Mouse (Mus musculus) thymus, postnatal 14 days (tissue): ENCODE results near the gene Olfr1440.

ENCODE experiments used
- DNase-seq: peaks from one replicate; pipeline ENCODE4 v3.0.0; 2021

Olfr1440 gene

GRCm38 (mm10) chr19:12386979-12387378 is at the start of gene Olfr1440:
Olfr1440 (plus strand) TSS chr19:12387279.
- DNase-seq: no peak

GRCm38 (mm10) chr19:12373004-12373403 is 14.1 kb upstream of the Olfr1440 start:
- no peak for DNase-seq

DNA sequence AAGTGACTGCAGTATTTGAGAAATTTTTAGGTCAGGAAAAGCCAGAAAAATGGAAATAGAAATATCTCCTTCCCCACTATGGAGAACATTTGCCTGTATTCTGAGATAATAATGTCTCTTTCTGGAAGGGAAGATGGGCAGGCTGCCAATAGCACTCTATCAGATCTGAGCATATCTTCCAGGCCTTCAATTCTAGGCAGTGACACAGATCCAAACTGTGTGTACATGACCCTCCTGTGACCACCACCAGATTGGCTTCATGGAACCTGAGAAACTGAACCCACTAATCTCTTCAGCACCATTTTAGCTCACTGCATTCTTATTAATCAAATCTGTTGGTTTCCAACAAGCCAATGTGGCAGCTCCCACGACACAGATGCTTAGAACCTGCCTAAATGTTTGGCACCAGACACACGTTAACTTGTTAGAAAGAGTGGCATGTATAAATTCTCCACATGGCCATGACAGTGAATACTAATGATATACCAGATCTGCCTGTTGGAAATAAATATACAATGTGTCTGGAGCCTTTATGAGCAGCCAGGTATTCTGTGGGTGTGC is 12.5 kb upstream of the Olfr1440 start:
- DNase-seq: no peak

- DNase-seq: no peak
Measured at GRCm38 (mm10) chr19:12413737-12414136, 26.7 kb downstream of the Olfr1440 start.

DNA sequence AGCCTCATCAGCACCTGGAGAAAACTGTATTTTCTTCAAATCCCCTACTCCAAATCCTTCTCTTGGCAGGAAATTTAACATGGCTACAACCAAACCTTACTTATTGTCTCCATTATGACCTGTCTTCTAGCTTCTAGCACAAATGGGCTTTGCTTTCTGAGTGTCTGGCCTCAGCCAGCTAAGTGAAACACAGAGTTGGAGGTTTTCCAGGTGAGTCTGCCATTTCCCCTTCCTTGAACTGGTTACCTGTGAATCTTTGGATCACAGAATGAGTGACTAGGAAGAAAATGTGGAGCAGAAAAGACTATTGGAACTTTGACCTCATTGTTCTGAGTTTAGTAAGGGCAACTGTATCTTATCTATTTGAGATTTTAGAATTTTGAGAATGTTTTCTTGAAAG is 30.3 kb downstream of the Olfr1440 start, which contains the start of gene Olfr1441:
Olfr1441 (plus strand) TSS at position 73 of the 400 bp plus-strand sequence.
- no peak for DNase-seq

- no peak for DNase-seq
Measured at GRCm38 (mm10) chr19:12418312-12418711, 31.2 kb downstream of the Olfr1440 start.

DNA sequence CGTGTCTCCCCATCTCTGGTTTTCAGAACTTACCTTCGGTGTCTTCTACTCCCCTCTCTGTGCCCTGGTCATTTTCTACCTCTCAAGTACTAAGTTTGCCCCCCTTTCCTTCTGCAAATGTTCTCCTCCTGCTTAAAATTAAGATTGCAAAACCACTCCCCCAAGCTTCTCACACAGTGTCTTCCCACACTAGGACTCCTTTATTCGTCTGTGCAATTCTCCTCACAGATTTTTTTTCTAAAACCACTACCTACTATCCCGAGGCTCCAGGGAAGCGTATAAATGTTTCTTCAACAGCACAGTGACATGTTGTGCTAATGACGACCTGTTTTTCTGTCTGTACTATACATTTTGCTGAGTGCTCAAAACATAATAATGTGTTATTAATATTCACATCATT is 33.5 kb downstream of the Olfr1440 start:
- no peak for DNase-seq

DNA sequence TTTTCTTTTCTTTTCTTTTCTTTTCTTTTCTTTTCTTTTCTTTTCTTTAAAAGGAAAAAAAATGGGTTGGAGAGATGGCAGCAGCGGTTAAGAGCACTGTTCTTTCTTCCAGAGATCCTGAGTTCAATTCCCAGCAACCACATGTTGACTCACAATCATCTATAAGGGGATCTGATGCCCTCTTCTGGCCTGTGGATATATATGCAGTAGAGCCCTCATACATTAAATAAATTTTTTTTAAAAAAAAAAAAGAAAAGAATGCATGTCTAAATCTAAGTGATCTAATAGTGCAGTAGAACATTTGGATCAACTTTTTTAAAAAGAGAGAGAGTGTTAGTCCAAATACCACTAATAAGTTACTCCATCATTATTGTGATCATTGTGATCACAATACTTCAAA is 34.6 kb downstream of the Olfr1440 start:
- no peak for DNase-seq

DNA sequence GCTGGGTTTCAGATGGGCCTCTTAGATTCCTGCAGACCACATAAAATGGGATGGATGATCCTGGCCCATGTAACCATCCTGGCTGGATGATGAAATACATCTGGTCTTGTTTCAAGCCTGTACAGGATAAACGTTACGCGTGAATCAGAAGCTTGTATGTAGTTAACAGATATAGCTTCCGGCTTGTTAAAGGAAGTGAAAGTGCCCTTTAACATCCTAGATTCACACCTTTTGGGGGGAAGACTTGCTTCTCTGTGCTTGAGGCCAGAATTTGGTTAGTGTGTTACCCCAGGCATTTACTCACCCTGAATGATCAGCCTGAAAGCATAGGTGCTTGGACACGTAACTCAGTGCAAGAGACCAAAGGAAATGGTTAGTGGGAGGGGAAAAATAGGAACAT is 40.0 kb downstream of the Olfr1440 start:
- no peak for DNase-seq

GRCm38 (mm10) chr19:12427605-12428004 is 40.5 kb downstream of the Olfr1440 start, which contains the start of gene Pfpl:
Pfpl (plus strand) TSS chr19:12427905.
- DNase-seq: no peak

- DNase-seq: no peak
Measured at GRCm38 (mm10) chr19:12433033-12433432, 46.0 kb downstream of the Olfr1440 start.

DNA sequence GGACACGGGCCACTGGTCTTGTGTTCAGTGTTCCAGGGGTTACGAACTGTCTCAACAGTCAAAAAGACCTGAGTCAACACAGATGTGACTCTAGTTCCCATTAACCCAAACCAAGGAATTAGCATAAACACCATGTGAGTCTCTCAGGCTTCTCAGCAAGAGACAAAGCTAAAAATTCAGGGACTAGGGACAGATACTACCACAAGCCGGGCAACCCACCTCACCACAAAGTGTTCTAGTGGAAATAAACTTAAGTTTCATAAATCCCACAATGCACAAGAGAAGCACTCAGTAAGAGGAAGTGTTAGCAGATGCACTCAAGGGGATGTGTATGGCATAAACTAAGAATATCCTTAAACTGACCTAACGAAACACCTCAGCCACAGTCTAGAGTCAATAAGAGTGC is 47.9 kb downstream of the Olfr1440 start:
- no peak for DNase-seq

GRCm38 (mm10) chr19:12435750-12436524 is 48.9 kb downstream of the Olfr1440 start:
- no peak for DNase-seq

DNA sequence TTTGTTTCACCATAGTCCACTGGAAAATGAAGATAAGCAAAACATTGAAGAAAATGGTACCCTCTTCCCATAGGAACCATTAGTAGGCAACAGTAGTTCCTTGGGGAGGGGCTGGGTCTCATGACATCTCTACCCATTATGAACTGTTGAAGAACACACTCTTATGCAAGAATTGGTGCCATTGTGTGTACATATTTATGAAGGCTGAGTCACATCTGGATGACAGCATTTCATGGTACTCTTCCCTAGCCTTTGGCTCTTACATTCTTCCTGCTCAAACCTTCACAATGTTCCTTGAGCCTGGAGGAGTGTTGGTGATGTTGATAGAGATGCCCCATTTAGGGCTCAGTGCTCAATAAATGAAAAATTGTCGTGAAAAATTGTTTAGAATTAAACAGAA is 52.5 kb downstream of the Olfr1440 start:
- no peak for DNase-seq

GRCm38 (mm10) chr19:12440103-12440725 is 53.1 kb downstream of the Olfr1440 start:
- DNase-seq: no peak

DNA sequence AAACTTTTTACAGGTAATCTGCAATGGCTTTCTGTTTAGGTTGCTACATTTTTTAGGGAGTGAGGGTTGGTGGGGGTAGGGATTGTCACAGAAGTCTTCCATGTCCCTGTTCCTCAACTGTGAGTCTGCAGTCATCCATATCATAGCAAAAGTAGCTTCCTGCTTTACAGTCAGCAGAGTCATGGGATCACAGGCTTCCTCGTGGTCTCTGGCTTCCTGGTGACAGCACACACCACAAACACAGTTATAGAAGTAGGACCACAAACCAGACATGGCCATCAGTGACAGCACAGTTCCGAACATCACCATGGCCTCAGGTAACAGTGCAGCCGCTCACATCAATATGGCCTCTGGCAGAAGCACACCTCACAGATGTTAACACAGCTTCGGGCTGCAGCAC is 55.5 kb downstream of the Olfr1440 start:
- no peak for DNase-seq

- DNase-seq: no peak
Measured at GRCm38 (mm10) chr19:12445014-12445413, 57.9 kb downstream of the Olfr1440 start.
